Mouse (Mus musculus) spleen, adult 2 months (tissue): ENCODE data around the gene Jak1.

Experiments
- CTCF ChIP-seq: fragments of 200-500 bp; IDR thresholded peaks from 2 replicates; pipeline ENCODE4 v1.5.1; 2011; ENCODE audit warnings: mild to moderate bottlenecking, inconsistent platforms; ENCODE audit not compliant: insufficient read depth, insufficient read length, insufficient replicate concordance; ENCODE audit errors: extremely low read depth
- POLR2A ChIP-seq: fragments of 200-500 bp; IDR thresholded peaks from 2 replicates; pipeline ENCODE4 v1.6.1; 2011; ENCODE audit warnings: low read depth, low read length, inconsistent platforms

- TF ChIP-seq CTCF (no peak), POLR2A (no peak)
These were observed 441 bp upstream of the Jak1 start for GRCm38 (mm10) chr4:101265523-101265922.
